Mouse (Mus musculus) cerebellum, adult 2 months (tissue): ENCODE data around the gene Stat5a.

Experiments
- CTCF ChIP-seq: fragments of 200-500 bp; IDR thresholded peaks from 2 replicates; pipeline ENCODE4 v1.5.1; 2011; ENCODE audit warnings: low read depth, mild to moderate bottlenecking, control low read depth, low read length, moderate library complexity, borderline replicate concordance; ENCODE audit not compliant: insufficient read depth
- POLR2A ChIP-seq: fragments of 200-500 bp; IDR thresholded peaks from 2 replicates; pipeline ENCODE4 v1.6.1; 2011; ENCODE audit warnings: low read length, control low read depth, borderline replicate concordance; ENCODE audit not compliant: insufficient read depth

GRCm38 (mm10) chr11:100848080-100848479, 11.1 kb upstream of the Stat5a start:
- TF ChIP-seq CTCF = no peak
- no peak for TF ChIP-seq POLR2A
